17 mouse cellular contexts compared by ENCODE assay signal in genomic region chrX:106155892-106156291, GRCm38 (mm10).
"Had no signal": no experiment of that assay in that cellular context is flagged by ENCODE, and none has a peak within 500 bp of the region (broad histone marks: within the 10 kb centered on the region; RNA-seq: fewer than 3 reads in every experiment).

No protein-coding gene starts in this region.

- H3K9me3 ChIP-seq: megakaryocyte, embryonic 14.5 days; midbrain, embryonic 13.5 days; midbrain, embryonic 15.5 days; neural tube, embryonic 12.5 days had no signal

- DNase-seq: lung, adult 18-20 months; lung, embryonic 14.5 days; lung, postnatal 10 days; lung, postnatal 4 days; retina, postnatal 1 day; right cerebral cortex, adult 18-20 months; right cerebral cortex, postnatal 25 days; right cerebral cortex, postnatal 4 days; spleen, adult 18-20 months; thymus, adult 18-20 months; thymus, postnatal 14 days; thymus, postnatal 36 days had no signal

- H3K27me3 ChIP-seq: midbrain, embryonic 13.5 days; midbrain, embryonic 15.5 days; neural tube, embryonic 12.5 days had no signal

- H3K4me3 ChIP-seq: megakaryocyte, embryonic 14.5 days; midbrain, embryonic 13.5 days; midbrain, embryonic 15.5 days; neural tube, embryonic 12.5 days had no signal

- H3K4me2 ChIP-seq: lung, embryonic 14.5 days; midbrain, embryonic 11.5 days; midbrain, embryonic 13.5 days; midbrain, embryonic 15.5 days; neural tube, embryonic 12.5 days had no signal

- H3K27ac ChIP-seq: midbrain, embryonic 13.5 days; midbrain, embryonic 15.5 days; neural tube, embryonic 12.5 days had no signal

- H3K4me1 ChIP-seq: midbrain, embryonic 13.5 days; midbrain, embryonic 15.5 days; neural tube, embryonic 12.5 days had no signal

- ATAC-seq: midbrain, embryonic 13.5 days; midbrain, embryonic 15.5 days had no signal

- H3K36me3 ChIP-seq: midbrain, embryonic 13.5 days; midbrain, embryonic 15.5 days; neural tube, embryonic 12.5 days had no signal

- H3K9ac ChIP-seq: lung, embryonic 14.5 days; midbrain, embryonic 13.5 days; midbrain, embryonic 15.5 days; neural tube, embryonic 12.5 days had no signal
